Mouse (Mus musculus) embryonic facial prominence, embryonic 11.5 days (tissue): ENCODE data around the gene Iqschfp. TPM values are rescaled to one million over a fixed set of nuclear protein-coding genes. Genes with fewer than 3 reads are reported as not detected.

ENCODE experiments used
- polyA plus RNA-seq: library from polyadenylated mRNA; unstranded; fragments of >200 nt; fragmentation: Nextera tagmentation; extraction: Ambion mirVana; gene quantifications from 2 replicates; pipeline ENCODE4 v1.2.1, GENCODE M21; 2014

The Iqschfp gene
- polyA plus RNA-seq, 1 experiment from 2014 or later: 0.87 TPM

Other genes starting within 250 kb of the Iqschfp start
- not detected in 2 replicates for gene Iqcj, start within 50 bp of the Iqschfp start, polyA plus RNA-seq
- 41.7 and 44.3 TPM in 2 replicates for gene Schip1, start 172.6 kb downstream of the Iqschfp start, polyA plus RNA-seq